Mouse (Mus musculus) hindbrain, postnatal 0 days (tissue): ENCODE measurements around the gene Syce3. TPM values are rescaled to one million over a fixed set of nuclear protein-coding genes. Genes with fewer than 3 reads are reported as not detected.

Experiments used
- ATAC-seq: fragments of 200-750 bp; cut with Nextera tagmentation; 2 replicates; pipeline ENCODE4 v1.8.0; 2017; ENCODE audit warnings: mild to moderate bottlenecking, moderate TSS enrichment, moderate library complexity
- DNase-seq: peaks from one replicate; pipeline ENCODE4 v3.0.0-alpha.2; 2015; ENCODE audit warnings: low spot score
- H3K27ac ChIP-seq: fragments of 300-500 bp; sonication (generic); 2 replicates; pipeline ENCODE4 v1.5.1; 2014; ENCODE audit warnings: mild to moderate bottlenecking
- H3K27me3 ChIP-seq: fragments of 300-500 bp; sonication (generic); 2 replicates; pipeline ENCODE4 v1.6.1; 2014; ENCODE audit warnings: low read length, mixed read lengths; ENCODE audit not compliant: insufficient read depth
- H3K36me3 ChIP-seq: fragments of 300-500 bp; sonication (generic); 2 replicates; pipeline ENCODE4 v1.6.1; 2014; ENCODE audit warnings: low read length, mixed read lengths; ENCODE audit not compliant: insufficient read depth
- H3K4me1 ChIP-seq: fragments of 300-500 bp; sonication (generic); 2 replicates; pipeline ENCODE4 v1.6.1; 2014; ENCODE audit warnings: antibody characterized with exemption, low read length, mixed read lengths; ENCODE audit not compliant: insufficient read depth
- H3K4me2 ChIP-seq: fragments of 300-500 bp; sonication (generic); 2 replicates; pipeline ENCODE4 v1.6.1; 2014; ENCODE audit warnings: low read depth, mild to moderate bottlenecking, low read length, moderate library complexity, mixed read lengths
- H3K4me3 ChIP-seq: fragments of 300-500 bp; sonication (generic); 2 replicates; pipeline ENCODE4 v1.5.1; 2014; ENCODE audit warnings: low read length
- H3K9ac ChIP-seq: fragments of 300-500 bp; sonication (generic); replicated peaks from 2 replicates; pipeline ENCODE4 v1.6.1; 2014; ENCODE audit warnings: mild to moderate bottlenecking, low read length, moderate library complexity, mixed read lengths
- H3K9me3 ChIP-seq: fragments of 300-500 bp; sonication (generic); 2 replicates; pipeline ENCODE4 v1.6.1; 2016; ENCODE audit warnings: low read length, mixed read lengths
- CTCF ChIP-seq: IDR thresholded peaks from 2 replicates; pipeline ENCODE4 v1.5.1; 2016; ENCODE audit warnings: antibody characterized with exemption, control low read depth, low read depth
- WGBS: fragments of 180-500 bp; shearing (Covaris S2); extraction: QIAGEN DNeasy Blood & Tissue Kit; methylation state at CpG from one replicate; pipeline ENCODE4 v1.1.7; 2014; 5-methylcytosine and 5-hydroxymethylcytosine counted together
- polyA plus RNA-seq: library from polyadenylated mRNA; unstranded; fragments of >200 nt; fragmentation: Nextera tagmentation; extraction: Ambion mirVana; gene quantifications from 2 replicates; pipeline ENCODE4 v1.2.1, GENCODE M21; 2015
- total RNA-seq: library from RNA; depleted of rRNA; stranded (reverse); fragments of >200 nt; gene quantifications from 2 replicates; pipeline ENCODE4 v1.2.3, GENCODE M21; 2014; rRNA removed

Syce3 gene
- not detected in 2 replicates for total RNA-seq
- polyA plus RNA-seq: not detected in 2 replicates

DNA sequence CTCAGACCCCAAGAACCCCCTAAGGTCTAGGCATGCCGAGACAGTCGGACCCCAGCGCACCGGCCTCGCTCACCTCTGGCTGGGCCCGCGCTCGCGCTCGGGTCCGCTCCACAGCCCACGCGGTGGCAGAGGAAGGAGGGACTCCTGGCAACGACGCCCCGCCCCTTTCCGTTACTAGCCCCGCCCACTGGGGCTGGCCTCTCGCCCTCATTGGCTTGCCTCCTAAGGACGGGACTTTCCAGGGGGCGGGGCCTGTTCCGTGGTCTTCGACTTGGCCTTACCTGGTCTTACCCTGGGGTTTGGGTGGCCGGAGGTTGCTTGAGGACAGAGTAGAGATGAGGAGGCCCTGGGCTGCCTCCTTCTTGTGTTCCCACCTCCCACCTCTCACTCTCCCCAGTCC, at the start of gene Syce3:
Gene Syce3, minus strand, starts transcription at position 386 of the 400 bp plus-strand sequence.
- Histone ChIP-seq H3K4me2 (no peak within 1 kb of the TSS), H3K36me3 (no peaks in the 10 kb centered on the region), H3K27ac (no peak within 1 kb of the TSS), H3K9me3 (peaks cover 5% of the 10 kb centered on the region), H3K4me1 (no peaks in the 10 kb centered on the region), H3K9ac (no peak within 1 kb of the TSS), H3K4me3 (no peak within 1 kb of the TSS), H3K27me3 (no peaks in the 10 kb centered on the region)
- DNase-seq (no peak), ATAC-seq (no peak)
- 89% methylated on average over 22 of the region's 24 CpGs for WGBS
- no peak for TF ChIP-seq CTCF

DNA sequence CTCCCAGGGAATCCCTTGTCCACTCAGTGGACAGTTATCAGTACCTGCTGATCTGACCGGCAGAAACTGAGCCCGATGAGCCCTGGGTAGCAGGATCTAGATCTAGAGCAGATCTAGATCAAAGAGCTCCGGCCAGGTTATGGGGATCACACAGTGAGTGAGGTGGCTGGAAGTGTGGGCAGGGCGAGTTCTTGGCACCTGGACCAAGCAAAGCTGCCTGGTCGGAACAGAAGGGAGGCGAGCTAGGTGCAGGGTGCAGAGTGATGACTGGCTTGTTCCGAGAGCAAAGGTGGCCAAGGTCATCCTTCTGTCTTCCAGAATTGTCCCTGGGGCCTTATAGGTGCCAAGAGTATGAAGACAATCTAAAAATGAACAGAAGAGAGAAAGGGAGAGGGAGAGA, 49.5 kb upstream of the Syce3 start:
- H3K9ac ChIP-seq: no peak overlapping the region
- peaks cover 8% of the 10 kb centered on the region for H3K4me1 ChIP-seq
- H3K36me3 ChIP-seq: peaks cover 51% of the 10 kb centered on the region
- no peaks in the 10 kb centered on the region for H3K9me3 ChIP-seq
- H3K4me2 ChIP-seq: no peak overlapping the region
- H3K4me3 ChIP-seq: no peak overlapping the region
- no peak overlapping the region for H3K27ac ChIP-seq
- ATAC-seq (no peak), DNase-seq (no peak)
- WGBS: 95% methylated on average over 7 of the region's 7 CpGs
- H3K27me3 ChIP-seq: no peaks in the 10 kb centered on the region
- no peak for TF ChIP-seq CTCF

DNA sequence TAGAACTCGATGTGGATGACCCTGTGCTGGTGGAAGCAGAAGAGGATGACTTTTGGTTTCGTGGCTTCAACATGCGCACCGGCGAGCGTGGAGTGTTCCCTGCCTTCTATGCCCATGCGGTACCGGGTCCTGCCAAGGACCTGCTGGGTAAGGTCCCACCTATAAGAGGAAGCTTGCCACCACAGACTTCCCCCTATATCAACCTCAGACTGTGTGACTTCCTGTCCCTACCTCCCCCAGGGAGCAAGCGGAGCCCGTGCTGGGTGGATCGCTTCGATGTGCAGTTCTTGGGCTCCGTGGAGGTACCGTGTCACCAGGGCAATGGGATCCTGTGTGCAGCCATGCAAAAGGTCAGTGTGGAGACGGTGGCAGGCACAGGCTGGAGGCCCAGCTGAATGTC, 48.6 kb upstream of the Syce3 start:
- no peak for TF ChIP-seq CTCF
- Histone ChIP-seq H3K36me3 (peaks cover 51% of the 10 kb centered on the region), H3K27ac (no peak overlapping the region), H3K4me3 (no peak overlapping the region), H3K27me3 (no peaks in the 10 kb centered on the region), H3K9ac (no peak overlapping the region), H3K4me1 (peaks cover 9% of the 10 kb centered on the region), H3K9me3 (no peaks in the 10 kb centered on the region), H3K4me2 (no peak overlapping the region)
- ATAC-seq: no peak
- no peak for DNase-seq
- 94% methylated on average over 15 of the region's 15 CpGs for WGBS

DNA sequence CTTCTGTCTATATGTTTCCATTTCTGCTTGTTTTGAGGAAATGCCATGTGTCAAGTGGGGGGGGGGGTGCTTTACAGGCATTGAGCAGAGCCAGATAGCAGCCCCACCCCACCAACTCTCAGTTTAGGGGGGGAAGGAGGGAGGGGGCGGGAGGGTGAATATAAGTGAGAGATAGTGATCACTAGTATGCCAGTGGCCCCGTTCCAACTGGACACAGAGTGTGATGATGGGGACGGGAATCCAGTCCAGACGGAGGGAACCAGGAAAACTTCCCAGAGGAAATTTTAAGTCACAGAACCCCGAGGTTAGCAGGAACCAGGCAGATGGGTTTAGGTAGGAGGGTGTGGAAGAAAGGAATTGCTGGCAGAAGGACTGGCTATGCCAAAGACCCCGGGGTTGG, 45.3 kb upstream of the Syce3 start:
- no peak overlapping the region for H3K27ac ChIP-seq
- no peak for TF ChIP-seq CTCF
- H3K36me3 ChIP-seq: peaks cover 36% of the 10 kb centered on the region
- 69% methylated on average over 6 of the region's 6 CpGs for WGBS
- peak overlapping the region; percentile 66 for H3K4me3 ChIP-seq
- no peaks in the 10 kb centered on the region for H3K9me3 ChIP-seq
- peak overlapping the region; percentile 75 for H3K4me2 ChIP-seq
- H3K9ac ChIP-seq: peak overlapping the region; percentile 80; the same call in 1 of the 2 replicates
- peaks cover 9% of the 10 kb centered on the region for H3K4me1 ChIP-seq
- ATAC-seq: no peak
- no peak for DNase-seq
- no peaks in the 10 kb centered on the region for H3K27me3 ChIP-seq

DNA sequence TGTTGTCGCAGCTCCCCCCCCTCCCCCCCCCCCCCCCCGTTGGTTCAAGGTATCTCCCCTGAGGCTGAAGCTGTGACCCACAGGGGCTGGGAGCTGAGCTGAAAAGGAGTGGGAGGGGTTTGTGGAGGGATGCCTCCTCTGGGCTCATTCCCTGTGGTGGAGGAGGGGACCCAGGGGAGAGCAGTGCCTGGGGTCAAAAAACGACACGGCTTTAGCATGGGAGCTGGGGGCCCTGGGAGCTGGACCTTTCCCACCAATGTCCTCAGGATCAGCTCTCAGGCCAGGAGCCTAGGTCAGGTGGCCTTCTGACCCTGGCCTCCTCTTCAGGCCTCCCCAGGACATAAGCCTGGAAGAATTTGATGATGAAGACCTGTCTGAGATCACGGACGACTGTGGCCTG, 44.6 kb upstream of the Syce3 start:
- peak overlapping the region; percentile 80 for H3K9ac ChIP-seq
- 20% methylated on average over 4 of the region's 6 CpGs for WGBS
- no peak for DNase-seq
- peaks cover 9% of the 10 kb centered on the region for H3K4me1 ChIP-seq
- H3K27ac ChIP-seq: peak overlapping the region; percentile 90
- ATAC-seq: peak; percentile 25; the same call in 1 of the 2 replicates
- H3K36me3 ChIP-seq: peaks cover 31% of the 10 kb centered on the region
- H3K4me2 ChIP-seq: peak overlapping the region; percentile 75
- H3K9me3 ChIP-seq: no peaks in the 10 kb centered on the region
- H3K4me3 ChIP-seq: peak overlapping the region; percentile 66
- no peak for TF ChIP-seq CTCF
- H3K27me3 ChIP-seq: no peaks in the 10 kb centered on the region

DNA sequence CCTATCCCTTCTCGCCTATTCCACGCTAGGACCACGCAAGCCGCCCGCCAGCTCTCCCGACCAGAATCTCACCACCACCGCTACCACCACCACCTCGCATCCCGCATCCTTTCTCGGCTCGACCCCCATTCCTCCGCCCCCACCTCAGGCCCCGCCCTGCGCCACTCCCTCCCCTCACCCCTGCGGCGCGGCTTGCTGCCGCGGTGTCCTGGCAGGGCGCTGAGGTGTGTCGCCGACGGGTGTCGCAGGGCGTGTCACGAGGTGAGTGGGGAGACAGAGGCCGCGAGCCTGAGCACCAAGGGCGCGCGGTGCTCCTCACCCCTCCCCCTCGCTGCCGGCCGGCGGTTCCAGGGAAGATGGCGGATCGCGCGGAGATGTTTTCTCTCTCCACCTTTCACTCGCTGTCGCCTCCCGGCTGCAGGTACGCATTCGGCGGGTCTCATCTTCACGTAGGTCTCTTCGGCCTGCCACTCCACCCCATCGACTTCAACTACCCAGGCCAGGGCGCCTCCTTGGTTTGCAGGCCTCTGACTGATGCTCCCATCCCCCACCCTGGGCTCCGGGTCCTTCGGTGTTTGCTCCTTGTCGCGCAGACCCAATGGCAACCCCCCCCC, 43.7 kb upstream of the Syce3 start, which contains the start of gene Mapk8ip2:
Gene Mapk8ip2, plus strand, starts transcription at position 49 of the 614 bp plus-strand sequence.
- DNase-seq (peak; percentile 73), ATAC-seq (peak; percentile 80)
- WGBS: under 1% methylated on average over 52 of the region's 53 CpGs
- H3K4me2 ChIP-seq: peak within 1 kb of the TSS; percentile 75
- H3K4me3 ChIP-seq: peak within 1 kb of the TSS; percentile 66
- peaks cover 23% of the 10 kb centered on the region for H3K36me3 ChIP-seq
- no peak for TF ChIP-seq CTCF
- H3K9me3 ChIP-seq: no peaks in the 10 kb centered on the region
- peak within 1 kb of the TSS; percentile 90 for H3K27ac ChIP-seq
- H3K4me1 ChIP-seq: peaks cover 9% of the 10 kb centered on the region
- H3K27me3 ChIP-seq: no peaks in the 10 kb centered on the region
- H3K9ac ChIP-seq: peak within 1 kb of the TSS; percentile 80
